Mouse (Mus musculus) small intestine, adult 2 months (tissue): ENCODE results near the gene Fam163a.

Experiments
- CTCF ChIP-seq: fragments of 200-500 bp; IDR thresholded peaks from 2 replicates; pipeline ENCODE4 v1.5.1; 2012; ENCODE audit warnings: low read depth, mild to moderate bottlenecking, control low read depth, inconsistent platforms, low read length, moderate library complexity, mixed read lengths; ENCODE audit not compliant: insufficient replicate concordance, insufficient read length; ENCODE audit errors: extremely low read depth
- POLR2A ChIP-seq: fragments of 200-500 bp; IDR thresholded peaks from 2 replicates; pipeline ENCODE4 v1.6.1; 2012; ENCODE audit warnings: low read depth, mild to moderate bottlenecking, control low read depth, inconsistent platforms, low read length, moderate library complexity

DNA sequence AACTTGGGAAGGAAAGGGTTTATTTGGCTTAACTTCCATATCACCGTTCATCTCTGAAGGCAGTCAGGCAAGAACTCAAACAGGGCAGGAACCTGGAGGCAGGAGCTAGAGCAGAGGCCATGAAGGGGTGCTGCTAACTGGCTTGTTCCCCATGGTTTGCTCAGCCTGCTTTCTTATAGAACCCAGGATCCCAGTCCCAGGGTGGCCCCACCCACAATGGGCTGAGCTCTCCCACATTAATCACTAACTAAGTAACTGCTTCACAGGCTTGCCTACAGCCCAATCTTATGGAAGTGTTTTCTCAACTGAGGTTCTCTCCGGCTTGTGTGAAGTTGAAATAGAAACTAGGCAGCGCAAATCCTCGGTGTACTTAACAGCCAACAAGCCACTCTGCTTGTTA lies 23.9 kb upstream of the Fam163a start:
- TF ChIP-seq CTCF (no peak), POLR2A (no peak)
